Mouse (Mus musculus): ENCODE results near the gene Cabp4. TPM values are rescaled to one million over a fixed set of nuclear protein-coding genes. Genes with fewer than 3 reads are reported as not detected.

Gene Cabp4
- polyA plus RNA-seq, 1 experiment from 2014 or later = 0.19 TPM

DNA sequence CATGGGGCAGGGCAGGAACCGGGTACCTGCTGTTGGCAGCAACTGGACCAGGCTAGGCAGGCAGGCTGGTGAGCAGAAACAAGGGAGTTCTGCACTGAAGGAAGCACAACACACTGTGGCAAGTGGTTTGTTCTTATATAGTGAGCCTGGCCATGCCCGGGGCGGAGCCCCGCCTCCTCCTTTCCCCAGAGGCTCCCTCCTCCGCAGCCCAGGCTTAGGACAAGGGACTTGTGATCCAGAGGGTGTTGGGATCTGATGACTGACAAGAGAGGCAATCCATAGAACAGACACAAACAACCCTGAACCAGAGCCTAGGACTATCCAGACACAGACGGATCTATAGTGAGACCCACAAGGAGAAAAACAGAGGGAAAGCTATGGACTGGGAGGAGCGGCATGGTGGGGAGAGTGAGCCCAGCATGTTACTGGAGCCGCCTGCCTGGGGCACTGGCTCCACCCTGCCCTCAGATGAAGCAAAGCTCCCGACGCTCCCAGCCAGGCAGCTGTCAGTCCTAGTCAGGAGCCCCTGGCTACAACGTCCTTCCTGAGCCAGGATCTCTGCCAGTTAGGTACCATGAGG, 31.6 kb upstream of the Cabp4 start, which contains the start of gene Carns1:
Gene Carns1, minus strand, starts transcription at position 112 of the 580 bp plus-strand sequence.
- 6% methylated on average over 11 of the region's 11 CpGs for WGBS
- Histone ChIP-seq H3K4me3 (replicated peaks) (no peak within 1 kb of the TSS), H3K27ac (no peak within 1 kb of the TSS)

DNA sequence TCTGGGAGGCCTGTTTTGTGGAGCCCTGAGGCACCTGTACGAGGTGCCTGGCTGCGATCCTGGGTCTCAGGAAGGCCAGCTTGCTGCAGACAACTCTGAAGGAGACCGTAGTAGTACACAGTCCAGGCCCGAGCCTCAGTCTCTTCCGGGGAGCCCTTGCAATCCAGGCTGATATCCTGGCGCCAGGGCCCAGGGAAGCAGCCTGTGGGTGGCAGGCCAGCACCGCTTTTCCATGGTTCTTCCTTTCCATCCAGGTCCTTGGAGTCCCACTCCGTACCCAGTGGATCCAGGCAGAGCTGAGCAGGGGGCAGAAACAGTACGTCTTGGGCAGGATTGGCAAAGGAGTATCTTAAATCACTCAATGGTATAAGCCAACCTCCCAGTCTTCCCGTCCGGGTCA, 29.1 kb upstream of the Cabp4 start:
- Histone ChIP-seq H3K36me3 (no peaks in the 10 kb centered on the region), H3K9ac (no peak overlapping the region), H3K9me3 (no peaks in the 10 kb centered on the region), H3K4me3 (replicated peaks) (no peak overlapping the region), H3K27ac (no peak overlapping the region), H3K4me2 (no peak overlapping the region), H3K4me1 (peaks cover 18% of the 10 kb centered on the region), H3K27me3 (replicated peaks) (no peaks in the 10 kb centered on the region)
- WGBS = 65% methylated on average over 11 of the region's 11 CpGs
- ATAC-seq (ENCODE audit: insufficient read depth, low FRiP score, low read depth) = no peak

More for the DNA sequence above, 31.6 kb upstream of the Cabp4 start, which contains the start of gene Carns1:
- Histone ChIP-seq H3K9ac (no peak within 1 kb of the TSS), H3K4me1 (peaks cover 10% of the 10 kb centered on the region; the same call in 1 of the 2 replicates), H3K9me3 (no peaks in the 10 kb centered on the region), H3K4me2 (peak within 1 kb of the TSS; percentile 35), H3K36me3 (no peaks in the 10 kb centered on the region), H3K27me3 (replicated peaks) (no peaks in the 10 kb centered on the region)
- peak; percentile 51; the same call in 1 of the 2 replicates for ATAC-seq (ENCODE audit: insufficient read depth, low FRiP score, low read depth)

DNA sequence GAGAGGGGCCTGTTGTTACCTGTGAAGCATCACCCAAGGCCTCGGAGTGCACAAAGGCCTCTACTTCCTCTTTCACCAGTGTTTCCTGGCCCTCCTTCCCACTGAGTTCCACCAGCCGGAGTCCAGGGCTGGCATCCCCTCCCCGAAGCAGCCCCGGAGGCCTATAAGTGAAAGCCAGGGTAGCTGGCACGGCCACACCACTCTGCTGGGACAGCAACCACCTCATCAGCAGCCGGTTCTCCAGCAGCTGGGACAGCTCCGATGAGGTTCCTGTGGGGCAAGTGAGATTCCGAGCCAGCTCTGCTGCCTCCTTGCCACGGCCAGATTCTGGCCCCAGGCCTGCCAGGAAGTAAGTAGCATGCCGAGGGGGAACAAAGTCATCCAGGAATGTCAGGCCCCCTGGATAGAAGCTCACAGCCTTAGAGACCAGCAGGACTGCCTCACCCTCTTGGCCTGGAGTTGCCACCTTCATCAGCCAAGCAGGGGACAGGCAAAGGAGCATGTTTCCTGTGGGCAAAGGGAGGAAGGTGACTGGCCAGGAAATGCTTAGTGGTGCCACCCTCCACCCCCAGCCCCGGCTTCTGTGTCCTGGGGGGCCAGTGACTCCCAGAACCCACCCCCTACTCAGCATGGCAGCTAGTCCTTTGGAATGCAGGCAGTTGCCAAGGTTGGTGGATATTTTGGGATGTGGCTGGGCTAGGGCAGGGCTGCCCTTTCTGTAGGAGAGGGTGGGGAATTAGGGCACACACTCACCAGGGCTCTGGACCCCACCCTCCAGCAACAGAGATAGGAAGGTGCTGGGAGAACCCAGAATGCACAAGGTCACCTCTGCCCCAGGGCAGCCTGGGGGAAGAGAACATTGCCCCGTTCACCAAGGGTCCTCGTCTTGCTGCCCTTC, 27.8 kb upstream of the Cabp4 start:
- no peaks in the 10 kb centered on the region for H3K9me3 ChIP-seq
- WGBS = 67% methylated on average over 13 of the region's 13 CpGs

DNA sequence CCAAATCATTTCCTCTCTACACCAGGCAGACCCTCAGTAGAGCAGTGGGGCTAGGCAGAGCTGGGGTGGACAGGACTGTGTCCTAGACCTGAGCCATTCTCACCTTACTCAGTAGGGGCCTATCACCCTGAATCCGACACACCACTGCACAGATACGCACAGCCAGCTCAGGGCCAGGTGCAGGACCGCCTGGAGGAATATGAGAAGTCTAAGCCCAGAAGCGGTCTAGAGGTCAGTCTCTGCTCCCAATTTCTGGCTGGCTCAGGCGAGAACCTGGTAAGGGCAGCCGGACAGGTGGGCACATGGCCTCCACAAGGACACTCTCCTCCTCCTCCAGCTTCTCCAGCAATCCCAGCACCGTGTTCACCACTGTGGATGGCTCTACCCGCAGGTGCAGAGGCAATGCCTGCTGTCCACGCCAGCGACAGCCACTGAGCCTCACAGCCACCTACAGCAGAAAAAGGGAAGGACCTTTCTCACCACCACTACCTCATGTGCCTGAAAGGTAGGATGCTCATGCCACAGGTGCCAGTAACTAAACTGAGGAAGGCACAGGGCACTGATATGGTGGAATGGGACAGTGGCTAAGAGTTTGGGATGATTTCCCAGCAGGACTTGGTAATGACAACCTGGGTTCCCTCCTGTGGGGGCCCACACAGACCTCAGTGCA, 27.0 kb upstream of the Cabp4 start:
- WGBS = 85% methylated on average over 10 of the region's 10 CpGs

More for the DNA sequence above, 27.8 kb upstream of the Cabp4 start:
- Histone ChIP-seq H3K4me3 (replicated peaks) (no peak overlapping the region), H3K36me3 (no peaks in the 10 kb centered on the region), H3K27me3 (replicated peaks) (no peaks in the 10 kb centered on the region), H3K4me1 (peaks cover 18% of the 10 kb centered on the region), H3K27ac (no peak overlapping the region), H3K9ac (no peak overlapping the region), H3K4me2 (no peak overlapping the region)
- no peak for ATAC-seq (ENCODE audit: insufficient read depth, low FRiP score, low read depth)

DNA sequence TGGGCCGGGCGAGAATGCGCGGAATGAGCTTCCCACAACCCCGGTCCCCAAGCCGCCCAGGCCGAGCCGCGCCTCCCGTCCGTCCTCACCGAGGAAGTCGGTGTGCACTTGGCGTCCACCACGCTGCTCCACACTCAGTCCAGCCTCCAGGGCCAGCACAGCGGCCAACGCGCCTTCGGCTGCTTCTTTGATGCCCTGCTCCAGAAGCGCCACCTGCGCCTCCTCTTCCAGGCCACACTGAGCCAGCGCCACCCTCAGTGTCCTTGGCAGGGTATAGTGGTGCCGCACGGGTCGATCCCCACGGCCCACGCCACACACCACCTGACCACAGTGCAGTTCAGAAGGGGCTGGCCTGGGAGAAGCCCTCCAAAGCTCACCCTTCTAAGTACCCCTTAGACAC, 26.0 kb upstream of the Cabp4 start:
- peak; percentile 48 for ATAC-seq (ENCODE audit: insufficient read depth, low FRiP score, low read depth)
- Histone ChIP-seq H3K4me1 (peaks cover 13% of the 10 kb centered on the region), H3K9me3 (no peaks in the 10 kb centered on the region), H3K36me3 (no peaks in the 10 kb centered on the region), H3K27ac (peak overlapping the region; percentile 91), H3K4me3 (replicated peaks) (peak overlapping the region; percentile 51), H3K27me3 (replicated peaks) (no peaks in the 10 kb centered on the region), H3K9ac (peak overlapping the region; percentile 82), H3K4me2 (peak overlapping the region; percentile 84)
- 5% methylated on average over 27 of the region's 27 CpGs for WGBS

More for the DNA sequence above, 27.0 kb upstream of the Cabp4 start:
- no peak overlapping the region for H3K4me2 ChIP-seq
- H3K9me3 ChIP-seq = no peaks in the 10 kb centered on the region
- no peak for ATAC-seq (ENCODE audit: insufficient read depth, low FRiP score, low read depth)
- no peaks in the 10 kb centered on the region for H3K36me3 ChIP-seq
- H3K9ac ChIP-seq = no peak overlapping the region
- no peaks in the 10 kb centered on the region for H3K27me3 ChIP-seq (replicated peaks)
- peaks cover 16% of the 10 kb centered on the region for H3K4me1 ChIP-seq
- no peak overlapping the region for H3K27ac ChIP-seq
- no peak overlapping the region for H3K4me3 ChIP-seq (replicated peaks)

DNA sequence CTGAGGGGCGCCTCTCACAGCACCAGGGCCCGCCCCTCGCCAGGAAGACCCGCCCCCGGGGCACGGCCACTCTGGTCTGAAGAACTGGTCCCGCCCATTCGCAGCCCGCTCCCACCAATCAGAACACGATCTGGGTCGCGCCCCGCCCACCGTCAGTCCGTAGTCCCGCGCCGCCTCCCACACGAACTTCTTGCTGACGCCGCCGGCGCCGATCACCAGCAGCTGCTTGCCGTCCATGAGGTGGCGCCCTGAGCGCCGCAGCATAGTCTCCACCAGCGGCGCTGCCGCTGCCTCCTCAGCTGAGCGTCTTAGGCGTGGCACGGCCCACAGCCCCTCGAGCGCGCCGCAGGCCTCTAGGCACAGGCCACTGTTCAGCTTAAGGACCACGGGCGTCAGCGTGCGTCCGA, 25.5 kb upstream of the Cabp4 start:
- no peaks in the 10 kb centered on the region for H3K27me3 ChIP-seq (replicated peaks)
- peak overlapping the region; percentile 51 for H3K4me3 ChIP-seq (replicated peaks)
- ATAC-seq (ENCODE audit: insufficient read depth, low FRiP score, low read depth) = peak; percentile 93
- H3K9ac ChIP-seq = peak overlapping the region; percentile 82
- H3K4me2 ChIP-seq = peak overlapping the region; percentile 84
- under 1% methylated on average over 43 of the region's 43 CpGs for whole genome bisulfite sequencing
- peak overlapping the region; percentile 91 for H3K27ac ChIP-seq
- no peaks in the 10 kb centered on the region for H3K36me3 ChIP-seq
- H3K9me3 ChIP-seq = no peaks in the 10 kb centered on the region
- peaks cover 13% of the 10 kb centered on the region for H3K4me1 ChIP-seq

DNA sequence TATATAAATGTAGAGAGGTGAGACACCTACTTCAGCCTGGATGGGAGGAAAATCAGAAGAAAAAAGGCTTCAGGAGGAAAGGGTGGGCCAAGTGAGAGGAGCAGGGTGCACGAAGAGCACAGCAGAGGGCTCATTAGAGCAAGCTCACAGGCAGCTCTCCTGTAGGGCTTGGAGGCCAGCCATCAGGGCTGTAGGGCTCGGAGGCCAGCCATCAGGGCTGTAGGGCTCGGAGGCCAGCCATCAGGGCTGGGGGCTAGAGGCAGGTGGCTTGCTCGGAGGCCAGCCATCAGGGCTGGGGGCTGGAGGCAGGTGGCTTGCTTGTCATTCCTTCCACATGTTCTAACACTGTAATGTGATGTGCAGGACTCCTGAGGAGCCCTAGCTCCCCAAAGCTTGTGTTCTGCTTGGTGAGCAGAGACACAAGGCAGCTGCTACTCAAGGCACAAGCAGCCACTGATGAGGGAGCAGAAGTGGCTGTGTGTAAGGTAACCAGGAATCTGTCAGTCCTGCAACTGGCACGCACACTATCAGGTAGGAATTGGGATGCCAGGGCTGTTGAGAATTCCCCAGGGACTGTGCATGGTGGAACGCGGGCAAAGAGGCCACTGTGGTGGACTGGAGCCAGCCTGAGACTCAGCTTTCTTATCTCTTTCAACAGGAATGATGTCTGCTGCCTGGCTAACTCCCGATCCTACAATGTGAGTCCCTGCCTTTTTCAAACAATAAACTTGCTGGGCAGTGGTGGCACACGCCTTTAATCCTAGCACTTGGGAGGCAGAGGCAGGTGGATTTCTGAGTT, 23.0 kb upstream of the Cabp4 start:
- peaks cover 24% of the 10 kb centered on the region for H3K4me1 ChIP-seq
- no peak overlapping the region for H3K27ac ChIP-seq
- H3K27me3 ChIP-seq (replicated peaks) = no peaks in the 10 kb centered on the region
- H3K9me3 ChIP-seq = no peaks in the 10 kb centered on the region
- no peak overlapping the region for H3K9ac ChIP-seq
- no peak for ATAC-seq (ENCODE audit: insufficient read depth, low FRiP score, low read depth)
- WGBS = 72% methylated on average over 9 of the region's 9 CpGs
- H3K4me2 ChIP-seq = no peak overlapping the region
- no peak overlapping the region for H3K4me3 ChIP-seq (replicated peaks)
- no peaks in the 10 kb centered on the region for H3K36me3 ChIP-seq

DNA sequence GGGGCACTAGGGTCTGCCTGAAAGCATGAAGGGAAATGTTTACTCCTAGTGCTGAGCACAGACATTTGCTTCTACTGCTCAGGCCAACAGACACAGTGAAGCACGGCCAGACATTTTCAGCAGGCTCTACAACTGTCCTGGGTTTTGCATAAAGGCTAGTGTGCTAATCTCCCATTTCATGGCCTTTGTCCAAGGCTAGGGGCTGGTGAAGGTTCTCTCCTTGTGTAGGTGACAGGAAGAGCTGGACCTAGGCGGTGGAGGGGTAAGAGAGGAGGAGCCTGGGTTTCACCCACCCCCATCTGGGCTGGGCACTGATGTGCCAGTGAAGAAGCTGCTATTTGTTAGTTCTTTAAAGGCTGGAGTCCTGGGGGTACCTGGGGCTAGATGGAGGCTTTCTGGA, 20.9 kb upstream of the Cabp4 start:
- 72% methylated on average over 2 of the region's 2 CpGs for WGBS
- ATAC-seq (ENCODE audit: insufficient read depth, low FRiP score, low read depth) = no peak
- H3K4me2 ChIP-seq = no peak overlapping the region
- H3K9me3 ChIP-seq = no peaks in the 10 kb centered on the region
- peaks cover 6% of the 10 kb centered on the region; the same call in 1 of the 2 replicates for H3K36me3 ChIP-seq
- peaks cover 12% of the 10 kb centered on the region for H3K4me1 ChIP-seq
- H3K9ac ChIP-seq = no peak overlapping the region
- no peak overlapping the region for H3K4me3 ChIP-seq (replicated peaks)
- H3K27me3 ChIP-seq (replicated peaks) = no peaks in the 10 kb centered on the region
- H3K27ac ChIP-seq = no peak overlapping the region

DNA sequence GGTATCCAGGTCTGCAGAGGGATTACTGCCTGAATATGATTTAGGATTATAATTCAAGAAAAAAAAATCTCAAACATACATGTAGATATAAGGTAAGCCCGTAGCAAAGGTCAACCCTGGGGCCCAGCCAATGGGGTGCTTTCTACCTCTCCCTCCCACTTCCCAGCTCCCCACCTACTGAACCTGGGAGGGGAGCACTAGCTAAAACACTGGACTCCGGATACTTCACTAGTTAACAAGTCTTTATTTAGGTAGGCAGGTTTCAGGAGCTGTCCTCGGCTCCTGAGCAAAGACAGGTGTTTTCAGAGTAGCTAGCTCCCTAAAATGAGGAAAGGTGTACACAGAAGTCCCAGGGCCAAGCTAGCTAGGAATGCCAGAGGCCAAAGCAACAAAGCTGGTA, 20.3 kb upstream of the Cabp4 start:
- WGBS = 68% methylated on average over 3 of the region's 3 CpGs
- H3K4me1 ChIP-seq = peaks cover 11% of the 10 kb centered on the region; the same call in 1 of the 2 replicates
- H3K36me3 ChIP-seq = peaks cover 12% of the 10 kb centered on the region
- H3K27ac ChIP-seq = no peak overlapping the region
- H3K27me3 ChIP-seq (replicated peaks) = no peaks in the 10 kb centered on the region
- no peaks in the 10 kb centered on the region for H3K9me3 ChIP-seq
- no peak overlapping the region for H3K4me2 ChIP-seq
- H3K9ac ChIP-seq = no peak overlapping the region
- ATAC-seq (ENCODE audit: insufficient read depth, low FRiP score, low read depth) = no peak
- no peak overlapping the region for H3K4me3 ChIP-seq (replicated peaks)

DNA sequence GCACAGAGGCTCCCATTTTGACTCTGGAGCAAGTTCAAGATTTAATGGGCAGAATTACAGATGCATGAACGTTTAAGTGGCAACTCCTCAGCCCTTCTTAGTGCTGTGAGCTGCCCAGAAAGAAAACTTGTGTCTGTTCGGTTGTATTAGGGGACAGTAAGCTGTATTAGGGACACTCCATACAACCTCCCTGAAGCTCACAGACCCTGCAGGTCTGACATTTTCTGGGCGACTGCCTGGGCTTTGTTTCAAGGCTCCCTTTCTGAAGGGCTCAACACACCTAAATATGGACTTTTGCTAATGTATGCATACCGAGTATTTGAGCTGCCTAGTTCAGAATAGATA, 19.7 kb upstream of the Cabp4 start:
- H3K4me1 ChIP-seq = peaks cover 11% of the 10 kb centered on the region; the same call in 1 of the 2 replicates
- peaks cover 14% of the 10 kb centered on the region for H3K36me3 ChIP-seq
- peak overlapping the region; percentile 67; the same call in 1 of the 2 replicates for H3K9ac ChIP-seq
- H3K9me3 ChIP-seq = no peaks in the 10 kb centered on the region
- peak overlapping the region; percentile 70 for H3K27ac ChIP-seq
- H3K4me2 ChIP-seq = peak overlapping the region; percentile 90
- H3K27me3 ChIP-seq (replicated peaks) = no peaks in the 10 kb centered on the region
- 26% methylated on average over 4 of the region's 4 CpGs for WGBS
- H3K4me3 ChIP-seq (replicated peaks) = peak overlapping the region; percentile 62
- ATAC-seq (ENCODE audit: insufficient read depth, low FRiP score, low read depth) = no peak
